Comparison of ENCODE assay signal across 10 mouse cellular contexts in the genomic region with DNA sequence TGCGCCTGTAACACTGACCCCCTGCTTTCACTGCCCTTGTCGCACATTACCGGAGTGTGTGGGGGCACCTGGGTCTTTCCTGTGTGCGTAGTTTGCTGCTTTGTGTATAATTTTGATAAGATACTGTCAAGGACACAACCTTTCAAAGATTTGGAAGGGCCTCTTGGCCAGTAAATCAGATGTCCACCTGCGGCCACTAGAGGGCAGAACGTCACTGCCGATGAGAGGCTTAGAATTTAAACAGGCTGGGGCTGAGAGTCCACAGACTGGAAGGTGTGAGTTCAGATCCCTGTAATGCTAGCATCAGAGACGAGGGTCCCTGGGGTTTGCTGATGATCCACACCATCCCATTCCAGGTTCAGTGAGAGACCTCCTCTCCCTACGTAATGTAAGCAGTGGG. TPM values are rescaled to one million over a fixed set of nuclear protein-coding genes. Genes with fewer than 3 reads are reported as not detected.
DNase-seq lines count a peak whose midpoint lies in the region; ATAC-seq and TF ChIP-seq lines count a peak whose summit lies in the region.
"Had no signal": no experiment of that assay in that cellular context is flagged by ENCODE, and none has a peak within 500 bp of the region (broad histone marks: within the 10 kb centered on the region; RNA-seq: fewer than 3 reads in every experiment).

No protein-coding gene starts in this region.

- no peaks in the 10 kb centered on the region for H3K27me3 ChIP-seq in embryonic facial prominence, embryonic 10.5 days (replicated peaks; ENCODE audit: low read depth, poor library complexity, severe bottlenecking)
- no peaks in the 10 kb centered on the region for H3K27me3 ChIP-seq in hindbrain, embryonic 14.5 days (ENCODE audit: control insufficient read depth, insufficient read depth, low read length)
- no peaks in the 10 kb centered on the region for H3K27me3 ChIP-seq in neural tube, embryonic 12.5 days (replicated peaks)
- H3K27me3 ChIP-seq: embryonic facial prominence, embryonic 13.5 days; limb, embryonic 15.5 days had no signal

- no peak overlapping the region for H3K9ac ChIP-seq in hindbrain, embryonic 14.5 days
- no peak overlapping the region for H3K9ac ChIP-seq in neural tube, embryonic 12.5 days
- H3K9ac ChIP-seq: embryonic facial prominence, embryonic 13.5 days; limb, embryonic 15.5 days had no signal

- no peaks in the 10 kb centered on the region for H3K9me3 ChIP-seq in embryonic facial prominence, embryonic 10.5 days
- no peaks in the 10 kb centered on the region for H3K9me3 ChIP-seq in hindbrain, embryonic 14.5 days (ENCODE audit: control insufficient read depth, low read length)
- H3K9me3 ChIP-seq in neural tube, embryonic 12.5 days: no peaks in the 10 kb centered on the region
- H3K9me3 ChIP-seq: embryonic facial prominence, embryonic 13.5 days; limb, embryonic 15.5 days had no signal

- peak; percentile 38 to 66 for DNase-seq in layer of hippocampus, adult 2 months (ENCODE audit: low spot score in 2 of 2)
- DNase-seq in layer of hippocampus, adult 9-11 months: no peak
- DNase-seq in adrenal gland, postnatal 14 days: peak; percentile 89
- DNase-seq in embryonic facial prominence, embryonic 10.5 days (ENCODE audit: low spot score): peak; percentile 78
- peak; percentile 73 for DNase-seq in hindbrain, embryonic 14.5 days (ENCODE audit: low spot score)
- peak; percentile 67 to 76 for DNase-seq in lung, adult 18-20 months
- peak; percentile 52 to 76 for DNase-seq in thymus, postnatal 10 days (ENCODE audit: low spot score in 2 of 2)

- no peak for ATAC-seq in hindbrain, embryonic 14.5 days (ENCODE audit: low FRiP score)
- 0 out of 2 replicates have a peak, but pooled peaks have one; percentile 31 for ATAC-seq in neural tube, embryonic 12.5 days (ENCODE audit: low FRiP score, low read depth)

- H3K4me2 ChIP-seq in hindbrain, embryonic 14.5 days (replicated peaks): no peak overlapping the region
- no peak overlapping the region for H3K4me2 ChIP-seq in neural tube, embryonic 12.5 days (replicated peaks)
- H3K4me2 ChIP-seq: embryonic facial prominence, embryonic 13.5 days; limb, embryonic 15.5 days had no signal

- TF ChIP-seq CTCF in layer of hippocampus, adult 2 months (conservative IDR thresholded peaks at IDR 0.05): peak; percentile 83

- WGBS in embryonic facial prominence, embryonic 10.5 days: 40% methylated on average over 9 of the region's 9 CpGs
- 39% methylated on average over 9 of the region's 9 CpGs for WGBS in hindbrain, embryonic 14.5 days
- WGBS in neural tube, embryonic 12.5 days: 40% methylated on average over 9 of the region's 9 CpGs

- no peak overlapping the region for H3K4me3 ChIP-seq in layer of hippocampus, adult 2 months
- 0 out of 2 replicates have a peak overlapping the region, but pooled peaks have one; percentile 3 for H3K4me3 ChIP-seq in embryonic facial prominence, embryonic 10.5 days
- H3K4me3 ChIP-seq in hindbrain, embryonic 14.5 days (replicated peaks; ENCODE audit: low read length): no peak overlapping the region
- no peak overlapping the region for H3K4me3 ChIP-seq in neural tube, embryonic 12.5 days
- H3K4me3 ChIP-seq: embryonic facial prominence, embryonic 13.5 days; limb, embryonic 15.5 days had no signal

- no peak overlapping the region for H3K27ac ChIP-seq in layer of hippocampus, adult 2 months
- H3K27ac ChIP-seq in embryonic facial prominence, embryonic 10.5 days (replicated peaks): no peak overlapping the region
- H3K27ac ChIP-seq in hindbrain, embryonic 14.5 days: no peak overlapping the region
- H3K27ac ChIP-seq in neural tube, embryonic 12.5 days: no peak overlapping the region
- H3K27ac ChIP-seq: embryonic facial prominence, embryonic 13.5 days; limb, embryonic 15.5 days had no signal

- peaks cover 11% of the 10 kb centered on the region for H3K4me1 ChIP-seq in embryonic facial prominence, embryonic 10.5 days
- no peaks in the 10 kb centered on the region for H3K4me1 ChIP-seq in hindbrain, embryonic 14.5 days (replicated peaks; ENCODE audit: control insufficient read depth, insufficient read depth, low read length)
- no peaks in the 10 kb centered on the region for H3K4me1 ChIP-seq in neural tube, embryonic 12.5 days

- peaks cover 64% of the 10 kb centered on the region for H3K36me3 ChIP-seq in embryonic facial prominence, embryonic 10.5 days (replicated peaks)
- peaks cover 18% of the 10 kb centered on the region; the same call in 1 of the 2 replicates for H3K36me3 ChIP-seq in hindbrain, embryonic 14.5 days (replicated peaks; ENCODE audit: control insufficient read depth, insufficient read depth)
- peaks cover 43% of the 10 kb centered on the region for H3K36me3 ChIP-seq in neural tube, embryonic 12.5 days

RNA-seq across cellular contexts. Expression of a gene that starts 13.5 kb away (rescaled TPM):
- total RNA-seq in layer of hippocampus, adult 2 months (2021): 10 to 100 TPM in 1 of 2 experiments, 1 to 10 TPM in 1; 7.5 to 11.7 TPM
- total RNA-seq in adrenal gland, postnatal 14 days (2021): 38.2 and 39.1 TPM in 2 replicates
- 144 and 156 TPM in 2 replicates for polyA plus RNA-seq in embryonic facial prominence, embryonic 10.5 days (2016; fragmentation: Nextera tagmentation; extraction: Ambion mirVana)
- polyA plus RNA-seq in hindbrain, embryonic 14.5 days (2014; fragmentation: Nextera tagmentation; extraction: Ambion mirVana): 77.7 and 93.3 TPM in 2 replicates
- 125 and 139 TPM in 2 replicates for polyA plus RNA-seq in neural tube, embryonic 12.5 days (2016; fragmentation: Nextera tagmentation; extraction: Ambion mirVana)

RNA-seq across cellular contexts. Expression of a gene that starts 16.0 kb away (rescaled TPM):
- 1 to 10 TPM; 5.7 to 8.4 TPM for total RNA-seq in layer of hippocampus, adult 2 months (2021)
- 16.0 and 16.3 TPM in 2 replicates for total RNA-seq in adrenal gland, postnatal 14 days (2021)
- polyA plus RNA-seq in embryonic facial prominence, embryonic 10.5 days (2016; fragmentation: Nextera tagmentation; extraction: Ambion mirVana): 23.3 and 24.4 TPM in 2 replicates
- 12.8 and 13.9 TPM in 2 replicates for polyA plus RNA-seq in hindbrain, embryonic 14.5 days (2014; fragmentation: Nextera tagmentation; extraction: Ambion mirVana)
- polyA plus RNA-seq in neural tube, embryonic 12.5 days (2016; fragmentation: Nextera tagmentation; extraction: Ambion mirVana): 15.2 and 17.9 TPM in 2 replicates

RNA-seq across cellular contexts. Expression of a gene that starts 16.3 kb away (rescaled TPM):
- 10 to 100 TPM; 54.2 to 57.7 TPM for total RNA-seq in layer of hippocampus, adult 2 months (2021)
- 41.6 and 47.5 TPM in 2 replicates for total RNA-seq in adrenal gland, postnatal 14 days (2021)
- 70.8 and 74.7 TPM in 2 replicates for polyA plus RNA-seq in embryonic facial prominence, embryonic 10.5 days (2016; fragmentation: Nextera tagmentation; extraction: Ambion mirVana)
- polyA plus RNA-seq in hindbrain, embryonic 14.5 days (2014; fragmentation: Nextera tagmentation; extraction: Ambion mirVana): 57.9 and 62.1 TPM in 2 replicates
- polyA plus RNA-seq in neural tube, embryonic 12.5 days (2016; fragmentation: Nextera tagmentation; extraction: Ambion mirVana): 56.5 and 63.0 TPM in 2 replicates

RNA-seq across cellular contexts. Expression of a gene that starts 25.1 kb away (rescaled TPM):
- 10 to 100 TPM; 17.8 to 19.0 TPM for total RNA-seq in layer of hippocampus, adult 2 months (2021)
- total RNA-seq in adrenal gland, postnatal 14 days (2021): 138 and 152 TPM in 2 replicates
- polyA plus RNA-seq in embryonic facial prominence, embryonic 10.5 days (2016; fragmentation: Nextera tagmentation; extraction: Ambion mirVana): 6.0 and 7.0 TPM in 2 replicates
- 37.7 and 40.5 TPM in 2 replicates for polyA plus RNA-seq in hindbrain, embryonic 14.5 days (2014; fragmentation: Nextera tagmentation; extraction: Ambion mirVana)
- polyA plus RNA-seq in neural tube, embryonic 12.5 days (2016; fragmentation: Nextera tagmentation; extraction: Ambion mirVana): 14.1 and 15.7 TPM in 2 replicates

RNA-seq across cellular contexts. Expression of a gene that starts 25.8 kb away (rescaled TPM):
- total RNA-seq in layer of hippocampus, adult 2 months (2021): 10 to 100 TPM; 77.6 to 81.4 TPM
- 42.6 and 44.6 TPM in 2 replicates for total RNA-seq in adrenal gland, postnatal 14 days (2021)
- 13.4 and 14.9 TPM in 2 replicates for polyA plus RNA-seq in embryonic facial prominence, embryonic 10.5 days (2016; fragmentation: Nextera tagmentation; extraction: Ambion mirVana)
- 16.5 and 16.8 TPM in 2 replicates for polyA plus RNA-seq in hindbrain, embryonic 14.5 days (2014; fragmentation: Nextera tagmentation; extraction: Ambion mirVana)
- 11.8 and 14.0 TPM in 2 replicates for polyA plus RNA-seq in neural tube, embryonic 12.5 days (2016; fragmentation: Nextera tagmentation; extraction: Ambion mirVana)
